Mouse (Mus musculus) ovary, postnatal 10 days (tissue): ENCODE measurements around the gene Slc45a1.

Source experiments
- DNase-seq: peaks from one replicate; pipeline ENCODE4 v3.0.0; 2022; ENCODE audit warnings: low spot score

Gene Slc45a1

GRCm38 (mm10) chr4:150659926-150660610 lies 8.1 kb upstream of the Slc45a1 start:
- DNase-seq = no peak

- DNase-seq = no peak
Measured at GRCm38 (mm10) chr4:150656504-150656903, 4.5 kb upstream of the Slc45a1 start.

GRCm38 (mm10) chr4:150655989-150656388 lies 4.0 kb upstream of the Slc45a1 start:
- DNase-seq = peak; percentile 83

GRCm38 (mm10) chr4:150653072-150653599 lies 1.2 kb upstream of the Slc45a1 start:
- DNase-seq = no peak

GRCm38 (mm10) chr4:150649327-150649726 lies 2.6 kb downstream of the Slc45a1 start:
- DNase-seq = no peak

GRCm38 (mm10) chr4:150644299-150644698 lies 7.7 kb downstream of the Slc45a1 start:
- DNase-seq = no peak

- no peak for DNase-seq
Measured at GRCm38 (mm10) chr4:150636635-150637034, 15.3 kb downstream of the Slc45a1 start.

- DNase-seq = no peak
Measured at GRCm38 (mm10) chr4:150635568-150635967, 16.4 kb downstream of the Slc45a1 start.

GRCm38 (mm10) chr4:150629266-150629665 lies 22.7 kb downstream of the Slc45a1 start:
- no peak for DNase-seq

GRCm38 (mm10) chr4:150625951-150626732 lies 25.8 kb downstream of the Slc45a1 start:
- DNase-seq = peak; percentile 35

- DNase-seq = peak; percentile 45
Measured at GRCm38 (mm10) chr4:150625425-150625824, 26.5 kb downstream of the Slc45a1 start.

GRCm38 (mm10) chr4:150624933-150625332 lies 27.0 kb downstream of the Slc45a1 start:
- no peak for DNase-seq

GRCm38 (mm10) chr4:150624214-150624823 lies 27.7 kb downstream of the Slc45a1 start:
- no peak for DNase-seq

GRCm38 (mm10) chr4:150622641-150623040 lies 29.3 kb downstream of the Slc45a1 start:
- no peak for DNase-seq

- DNase-seq = no peak
Measured at GRCm38 (mm10) chr4:150619011-150619410, 33.0 kb downstream of the Slc45a1 start.

- DNase-seq = no peak
Measured at GRCm38 (mm10) chr4:150616841-150617240, 35.1 kb downstream of the Slc45a1 start.

GRCm38 (mm10) chr4:150616029-150616420 lies 35.9 kb downstream of the Slc45a1 start:
- no peak for DNase-seq

GRCm38 (mm10) chr4:150615251-150616028 lies 36.5 kb downstream of the Slc45a1 start:
- no peak for DNase-seq

- no peak for DNase-seq
Measured at GRCm38 (mm10) chr4:150613715-150614114, 38.3 kb downstream of the Slc45a1 start.

GRCm38 (mm10) chr4:150608670-150609069 lies 43.3 kb downstream of the Slc45a1 start:
- no peak for DNase-seq

- no peak for DNase-seq
Measured at GRCm38 (mm10) chr4:150606449-150607161, 45.4 kb downstream of the Slc45a1 start.
